Mouse (Mus musculus) liver, postnatal 0 days (tissue): Measurements from ENCODE around the gene Ercc8.

Experiments used
- CTCF ChIP-seq: sonication (generic); IDR thresholded peaks from 2 replicates; pipeline ENCODE4 v1.5.1; 2016; ENCODE audit warnings: antibody characterized with exemption, low read depth
- EP300 ChIP-seq: IDR thresholded peaks from 2 replicates; pipeline ENCODE4 v1.6.1; 2016; ENCODE audit warnings: antibody characterized with exemption, low read depth, mild to moderate bottlenecking

GRCm38 (mm10) chr13:108187994-108188393 lies 29.5 kb downstream of the Ercc8 start:
- no peak for TF ChIP-seq CTCF
- TF ChIP-seq EP300, result no peak
